Mouse (Mus musculus) gastrocnemius, postnatal 36 days (tissue): Measurements from ENCODE around the gene Galntl6. TPM values are rescaled to one million over a fixed set of nuclear protein-coding genes. Genes with fewer than 3 reads are reported as not detected.

Experiments used
- DNase-seq, 2 experiments: peaks; one replicate each; pipeline ENCODE4 v3.0.0; 2022
- intact Hi-C: fragments of 180-260 bp; cut with DNase I; formaldehyde crosslinking; loops from one replicate; pipeline ENCODE4 v1.15.1; 2025
- total RNA-seq, 2 experiments: library from RNA; stranded (reverse); gene quantifications; 2 replicates each; pipeline ENCODE4 v1.2.3; 2021

Galntl6 gene
- total RNA-seq, 2 experiments from 2014 or later, result not detected

DNA sequence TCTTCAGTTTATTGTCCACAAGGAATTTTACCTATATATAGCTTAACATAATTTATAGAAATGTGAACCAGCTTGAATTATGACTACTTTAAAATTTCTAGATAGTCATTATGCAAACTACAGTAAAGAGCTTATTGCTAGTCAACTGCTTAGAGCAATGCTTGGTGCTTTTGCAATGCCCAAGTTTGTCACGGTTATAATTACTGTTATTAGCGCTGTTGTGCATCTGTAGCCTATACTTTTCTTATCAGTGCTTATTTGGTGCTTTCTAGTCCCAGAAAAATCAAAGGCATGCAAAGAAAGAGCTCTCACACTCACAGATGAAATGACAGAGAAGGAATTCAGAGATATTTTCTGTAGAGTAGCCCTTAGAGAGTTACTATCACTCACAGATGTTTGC, 599.0 kb downstream of the Galntl6 start:
- intact Hi-C loops, result no loop called here
- no peak for DNase-seq

DNA sequence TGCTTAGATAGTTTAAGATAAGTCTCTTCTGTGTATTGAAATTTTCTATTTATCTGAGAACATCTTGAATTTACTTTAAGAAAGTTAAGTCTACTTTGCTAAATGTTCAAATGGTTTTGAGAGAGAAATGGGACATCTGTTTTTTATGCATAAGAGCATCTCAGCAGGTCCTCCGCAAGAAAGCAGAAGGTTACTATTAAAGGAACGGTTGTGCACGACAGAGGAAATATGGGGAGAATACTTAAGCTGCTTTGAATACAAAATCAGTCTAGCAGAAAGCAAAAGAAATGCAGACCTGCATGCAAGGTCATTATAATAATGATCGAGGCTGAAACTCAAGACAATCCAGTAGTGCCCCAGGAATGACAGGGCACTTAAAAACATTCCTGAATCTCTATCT, 621.0 kb downstream of the Galntl6 start:
- no peak for DNase-seq
- intact Hi-C loops, result no loop called here

DNA sequence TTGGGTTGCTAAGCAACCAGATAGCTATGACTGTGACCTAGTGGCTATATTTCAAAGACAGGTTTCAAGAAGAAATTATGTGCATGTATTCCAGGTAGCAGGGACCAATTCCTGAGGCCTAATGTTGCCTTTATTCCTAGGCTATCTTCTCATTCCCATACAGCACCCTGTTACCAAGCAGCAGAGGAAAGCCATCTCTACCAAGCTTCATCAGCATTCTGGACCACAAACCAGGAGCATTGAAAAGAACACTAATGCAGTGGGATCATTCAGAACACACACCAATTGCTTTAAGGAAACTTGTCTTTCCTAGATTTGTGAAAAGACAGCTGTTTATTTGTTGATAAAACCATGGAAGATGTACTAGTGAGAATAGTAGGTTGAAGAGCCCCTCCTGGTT, 622.4 kb downstream of the Galntl6 start:
- intact Hi-C loops, result no loop called here
- no peak for DNase-seq

DNA sequence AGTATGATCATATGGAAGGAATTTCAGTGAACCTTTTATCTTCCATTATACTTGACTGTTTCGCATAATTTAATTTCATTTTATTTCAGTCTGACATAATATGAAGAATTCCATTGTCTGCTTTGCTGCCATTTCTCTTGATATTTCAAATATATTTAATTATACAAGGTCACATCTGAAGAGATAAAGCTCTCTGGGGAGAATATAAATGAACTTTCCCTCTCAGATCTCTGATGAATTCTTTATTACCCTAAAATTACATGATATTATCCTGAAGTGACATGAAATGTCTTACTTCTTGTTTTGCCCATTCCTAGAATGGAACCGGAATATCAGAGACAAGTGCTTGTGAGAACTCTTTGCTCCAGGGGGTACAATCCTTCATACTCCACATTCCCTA, 647.0 kb downstream of the Galntl6 start:
- no peak for DNase-seq
- intact Hi-C loops, result no loop called here

DNA sequence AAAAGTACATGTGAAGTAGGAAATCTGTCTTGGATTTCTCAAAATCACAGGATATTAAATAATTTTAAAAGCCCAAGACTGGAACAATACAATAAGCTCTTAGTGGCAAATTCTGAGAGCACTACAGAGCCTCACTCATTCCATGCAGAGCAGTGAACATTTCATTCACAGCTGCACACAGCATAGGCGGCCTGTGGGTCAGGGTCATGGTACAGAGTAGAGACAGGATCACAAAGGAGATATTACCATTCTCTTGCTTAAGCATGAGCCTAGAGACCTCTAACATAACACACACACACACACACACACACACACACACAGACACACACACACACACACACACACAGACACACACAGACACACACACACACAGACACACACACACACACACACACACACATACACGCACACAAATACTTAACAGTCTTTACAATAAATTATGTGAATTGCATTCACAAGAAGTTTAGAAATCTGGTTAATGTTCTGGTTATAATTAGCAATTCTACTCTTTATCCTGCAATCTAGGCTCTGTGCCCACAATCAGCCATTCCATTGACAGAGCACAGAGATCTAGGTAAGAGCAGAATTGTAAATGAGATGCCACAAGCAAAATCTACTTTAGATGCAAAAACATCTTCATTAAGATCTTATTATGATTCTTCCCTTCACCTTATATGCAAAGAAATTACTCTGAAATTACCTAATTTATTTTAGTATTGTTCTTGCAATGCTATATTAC, 653.7 kb downstream of the Galntl6 start:
- intact Hi-C loops, result no loop called here
- DNase-seq, result no peak

DNA sequence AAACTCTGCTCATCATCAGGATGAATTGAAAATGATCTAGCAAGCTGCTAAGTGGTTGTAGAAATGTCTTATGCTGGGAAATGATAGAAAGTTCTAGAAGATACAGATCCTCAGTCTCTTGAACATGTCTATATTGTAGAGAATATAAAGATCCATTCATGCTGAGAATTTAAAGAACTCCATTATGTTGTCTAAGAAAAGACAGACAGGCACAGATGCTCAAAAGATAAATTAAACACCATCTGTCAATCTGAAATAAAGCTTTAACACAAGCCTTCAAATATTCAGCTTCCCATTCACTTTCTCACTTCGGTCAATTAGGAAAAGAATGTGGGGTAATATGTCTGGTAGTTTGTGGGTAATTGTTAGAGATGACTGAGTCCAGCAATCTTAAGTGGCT, 658.8 kb downstream of the Galntl6 start:
- intact Hi-C loops, result no loop called here
- DNase-seq, result no peak

DNA sequence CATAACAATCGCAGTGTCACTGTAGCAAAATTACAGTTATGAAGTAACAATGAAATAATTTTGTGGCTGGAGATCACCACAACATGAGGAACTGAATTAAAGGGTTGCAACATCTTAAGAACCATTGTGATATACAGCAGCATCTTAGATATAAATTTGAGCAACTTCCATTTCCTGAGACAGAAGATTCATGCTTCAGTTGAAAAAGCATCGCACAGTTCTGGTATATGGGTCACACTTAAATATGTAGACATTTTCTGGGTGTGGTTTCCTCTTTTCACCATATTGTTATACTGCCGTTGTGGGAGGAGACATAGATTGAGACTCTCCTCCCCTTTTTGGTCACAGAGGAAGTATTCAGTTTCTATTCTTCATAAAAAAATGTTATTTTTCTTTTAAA, 667.6 kb downstream of the Galntl6 start:
- intact Hi-C loops, result no loop called here
- no peak for DNase-seq

DNA sequence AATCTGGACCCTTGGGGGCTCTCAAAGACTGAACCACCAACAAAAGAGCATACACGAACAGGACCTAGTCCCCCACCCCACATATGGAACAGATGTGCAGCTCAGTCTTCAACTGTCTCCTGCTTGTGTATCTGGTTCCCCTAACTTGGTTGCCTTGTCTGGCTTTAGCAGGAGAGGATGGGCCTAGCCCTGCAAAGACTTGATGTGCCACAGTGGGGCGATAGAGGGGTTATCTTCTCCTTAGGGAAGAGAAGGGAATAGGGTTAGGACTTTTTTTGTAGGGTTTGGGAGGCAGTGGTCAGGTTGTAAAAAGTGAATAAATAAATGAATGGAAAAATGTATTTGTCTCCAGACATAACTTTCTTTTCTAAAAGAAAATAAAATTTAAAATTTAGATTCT, 678.2 kb downstream of the Galntl6 start:
- no peak for DNase-seq
- intact Hi-C loops, result no loop called here

DNA sequence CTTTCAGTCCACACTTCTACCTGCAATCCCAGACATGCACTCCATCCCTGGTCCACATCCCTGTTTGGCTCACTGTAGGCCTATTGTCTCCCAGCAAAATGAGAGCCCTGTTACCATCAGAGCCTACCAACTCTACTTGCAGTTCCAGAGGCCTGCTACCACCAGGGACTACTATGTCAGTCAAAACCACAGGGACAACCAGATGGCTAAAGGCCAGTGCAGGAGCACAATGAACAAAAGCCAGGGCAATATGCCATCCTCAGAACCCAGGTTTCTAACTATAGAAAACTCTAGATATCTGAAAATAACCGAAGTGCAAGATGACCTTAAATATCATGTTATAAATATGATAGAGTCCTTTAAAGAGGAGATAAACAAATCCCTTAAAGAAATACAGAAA, 683.7 kb downstream of the Galntl6 start:
- intact Hi-C loops, result no loop called here
- no peak for DNase-seq

DNA sequence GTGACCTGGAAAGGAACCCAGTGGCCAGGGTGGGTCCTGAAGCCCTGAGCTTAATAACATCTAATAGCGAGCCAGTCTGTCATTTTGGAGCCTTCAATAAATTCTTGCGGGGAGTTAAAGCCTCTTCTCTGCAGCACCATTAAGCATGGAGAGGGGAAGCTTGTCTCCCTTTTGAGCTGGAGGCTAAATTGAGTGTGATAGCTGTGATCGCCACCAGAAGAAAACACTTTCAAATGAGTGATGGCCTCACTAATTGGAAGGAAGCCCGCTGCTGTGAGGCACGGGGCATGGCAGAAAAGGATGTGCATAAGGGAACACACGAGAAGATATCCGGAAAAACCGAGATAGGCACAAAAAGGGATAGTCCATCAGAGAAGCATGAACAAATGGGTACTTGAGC, 694.6 kb downstream of the Galntl6 start:
- intact Hi-C loops, result no loop called here

DNA sequence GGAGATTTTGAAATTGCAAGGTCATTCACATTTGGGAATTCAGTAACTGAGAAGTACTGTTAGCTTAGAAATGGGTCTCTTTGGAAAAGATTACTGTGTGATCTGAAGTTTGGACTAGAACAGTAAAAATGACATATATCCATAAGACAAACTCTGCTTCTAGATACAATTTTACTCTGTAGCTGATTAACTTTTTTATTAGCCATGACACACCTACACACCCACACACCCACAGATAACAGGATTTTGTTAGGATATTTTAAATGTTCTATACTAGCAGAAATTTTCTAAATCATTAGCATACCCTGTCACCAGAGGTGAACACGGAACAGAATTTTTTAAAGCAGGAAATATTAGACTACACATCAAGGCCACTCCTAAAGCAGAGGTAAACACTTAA, 722.7 kb downstream of the Galntl6 start:
- intact Hi-C loops, result no loop called here
- no peak for DNase-seq

More for the DNA sequence above, 694.6 kb downstream of the Galntl6 start:
- DNase-seq, result no peak

DNA sequence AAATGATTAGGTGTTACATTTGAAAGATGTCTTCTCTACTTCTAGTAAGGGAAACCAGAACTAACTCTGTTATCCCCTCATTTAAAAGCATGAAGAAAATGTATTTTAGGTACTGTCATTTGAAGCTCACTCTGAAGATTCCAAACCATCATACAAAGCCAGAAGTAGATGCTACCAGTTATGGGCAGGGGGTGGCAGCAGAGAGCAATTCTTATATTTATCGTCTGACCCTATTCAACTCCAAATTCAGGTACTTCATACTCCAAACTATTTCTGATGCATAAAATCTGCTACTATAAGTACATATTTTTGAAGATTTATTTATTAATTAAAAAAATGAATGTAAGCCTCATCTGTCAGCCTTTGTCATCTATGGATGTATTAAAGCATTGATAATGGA, 765.5 kb downstream of the Galntl6 start:
- intact Hi-C loops, result no loop called here
- no peak for DNase-seq

DNA sequence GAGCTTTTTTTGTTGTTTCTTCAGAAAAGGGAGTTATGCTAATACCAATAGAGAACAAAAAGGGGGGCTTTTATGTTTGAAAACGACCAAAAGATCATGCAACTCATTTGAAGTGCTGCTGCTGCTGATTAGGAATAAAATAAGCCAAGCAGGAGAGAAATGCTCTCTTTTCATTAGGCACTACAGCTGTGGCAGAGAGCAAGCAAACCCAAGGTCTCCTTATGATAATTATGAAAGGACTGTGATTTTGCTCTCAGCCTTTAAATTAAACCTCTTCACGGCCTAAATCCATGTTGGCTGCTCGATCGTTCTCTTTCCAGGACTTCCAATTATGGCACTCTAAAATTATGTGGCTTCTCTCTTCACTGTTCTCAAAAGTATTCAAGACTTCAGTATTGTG, 825.7 kb downstream of the Galntl6 start:
- no peak for DNase-seq
- intact Hi-C loops, result no loop called here

DNA sequence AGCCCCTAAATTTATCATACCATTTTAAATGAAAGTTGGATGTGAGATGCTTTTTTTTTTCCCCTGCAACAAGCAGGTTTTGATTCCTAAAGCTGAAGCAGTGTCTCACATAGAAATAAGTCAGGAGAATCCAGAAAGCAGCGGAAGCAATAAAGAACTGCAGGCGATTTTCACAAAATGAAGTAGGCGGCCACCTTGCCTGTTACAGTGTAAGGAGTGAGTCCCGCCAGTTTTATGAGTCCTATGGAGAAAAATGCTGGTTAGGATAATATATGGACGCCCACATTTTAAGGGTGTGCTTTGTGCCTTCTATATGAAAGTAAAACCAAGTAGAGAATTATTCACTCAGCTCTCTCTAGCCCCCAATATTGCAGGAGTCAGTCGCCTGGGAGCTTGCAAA, 827.5 kb downstream of the Galntl6 start:
- DNase-seq, result no peak
- intact Hi-C loops, result no loop called here

DNA sequence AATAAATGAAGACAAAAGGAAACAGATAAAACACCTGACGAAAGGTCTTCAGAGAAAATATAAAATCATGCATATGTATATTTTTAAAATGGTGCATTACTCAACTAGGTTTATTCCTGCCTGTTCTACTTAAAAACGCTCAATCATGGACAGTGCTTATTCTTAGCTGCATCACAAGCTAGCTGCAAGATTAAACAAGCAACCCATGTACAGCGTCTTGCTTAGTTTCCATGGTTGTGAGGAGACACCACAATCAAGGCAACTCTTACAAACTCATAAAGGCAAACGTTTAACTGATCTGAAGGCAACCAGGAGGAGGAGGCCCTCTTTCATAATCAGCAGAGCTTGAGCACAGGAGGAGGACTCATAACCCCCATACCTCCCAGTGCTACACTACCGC, 830.7 kb downstream of the Galntl6 start:
- intact Hi-C loops, result no loop called here
- no peak for DNase-seq

DNA sequence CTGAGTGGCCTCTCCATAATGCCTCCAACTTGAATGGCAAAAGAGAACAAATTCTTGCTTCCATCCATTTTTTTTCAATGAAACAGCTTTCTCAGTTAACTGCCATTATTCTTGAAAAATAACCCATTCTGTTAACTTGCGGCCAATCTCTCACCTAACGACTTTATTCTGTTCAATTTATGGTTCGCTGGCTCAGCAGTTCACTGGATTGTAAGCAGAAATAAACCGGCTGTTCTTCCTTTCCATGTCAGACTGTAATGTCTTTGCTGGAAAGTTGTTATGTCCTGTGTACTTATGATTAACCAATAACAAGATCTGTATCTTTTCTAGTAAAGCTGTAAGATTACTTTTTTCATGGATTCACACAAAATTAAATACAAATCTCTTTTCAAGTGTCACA, 837.8 kb downstream of the Galntl6 start:
- intact Hi-C loops, result no loop called here
- no peak for DNase-seq

DNA sequence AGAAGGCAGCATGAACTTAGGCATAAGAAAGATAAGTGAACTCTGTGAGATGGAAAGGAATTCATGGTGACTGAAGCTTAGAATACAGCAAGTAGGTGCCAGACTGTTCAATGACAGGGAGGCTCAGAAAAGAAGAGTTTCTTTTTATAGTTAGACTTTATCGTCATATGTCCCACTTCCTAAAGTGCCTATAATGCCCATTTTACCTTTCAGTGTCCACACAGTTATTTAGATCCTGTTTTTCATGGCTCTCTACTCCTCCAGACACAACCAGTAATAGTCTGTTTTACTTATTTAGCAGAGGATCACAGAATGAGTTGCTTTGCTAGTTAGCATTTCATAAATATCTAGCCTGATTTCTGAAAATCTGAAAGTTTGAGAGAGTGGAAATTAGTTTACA, 838.7 kb downstream of the Galntl6 start:
- intact Hi-C loops, result no loop called here
- DNase-seq, result no peak

DNA sequence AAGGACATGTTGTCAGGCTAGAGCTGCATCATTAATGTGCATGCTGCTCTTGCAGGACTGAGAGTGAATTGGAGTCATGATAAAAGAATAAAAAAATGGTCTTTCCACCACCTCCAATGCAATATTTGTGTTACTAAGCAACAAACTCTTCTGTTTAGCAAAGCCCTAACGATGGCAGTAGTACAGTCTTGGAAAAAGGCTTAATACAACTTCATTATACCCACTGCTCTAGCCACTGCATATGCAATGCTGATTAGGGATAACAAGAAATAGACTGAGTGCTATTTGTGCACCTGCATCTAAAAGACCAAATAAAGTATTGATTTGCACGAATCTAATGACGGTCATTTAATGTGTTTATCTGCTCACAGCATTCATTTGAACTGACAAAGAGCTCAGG, 880.2 kb downstream of the Galntl6 start:
- intact Hi-C loops, result no loop called here
- DNase-seq, result no peak

DNA sequence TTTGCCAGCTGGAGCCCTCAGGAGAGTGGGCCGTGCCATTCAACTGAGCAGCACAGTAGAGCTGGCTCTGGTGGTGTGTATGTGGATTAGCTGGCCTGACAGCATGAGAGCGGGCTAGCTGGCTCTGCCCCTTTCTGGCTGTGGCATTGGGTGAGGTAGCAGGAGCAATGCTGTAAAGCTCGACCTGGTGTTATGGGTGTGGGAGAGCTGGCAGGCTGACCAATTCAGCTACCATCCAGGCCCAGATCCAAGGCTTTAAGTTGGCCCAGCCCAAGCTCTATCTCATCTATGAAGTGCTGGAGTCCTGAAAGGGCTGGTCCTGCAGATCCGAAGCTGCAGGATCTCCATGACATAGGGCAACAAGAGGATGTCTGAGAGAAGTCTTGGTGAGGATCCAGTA, 886.9 kb downstream of the Galntl6 start:
- DNase-seq, result no peak
- intact Hi-C loops, result no loop called here

DNA sequence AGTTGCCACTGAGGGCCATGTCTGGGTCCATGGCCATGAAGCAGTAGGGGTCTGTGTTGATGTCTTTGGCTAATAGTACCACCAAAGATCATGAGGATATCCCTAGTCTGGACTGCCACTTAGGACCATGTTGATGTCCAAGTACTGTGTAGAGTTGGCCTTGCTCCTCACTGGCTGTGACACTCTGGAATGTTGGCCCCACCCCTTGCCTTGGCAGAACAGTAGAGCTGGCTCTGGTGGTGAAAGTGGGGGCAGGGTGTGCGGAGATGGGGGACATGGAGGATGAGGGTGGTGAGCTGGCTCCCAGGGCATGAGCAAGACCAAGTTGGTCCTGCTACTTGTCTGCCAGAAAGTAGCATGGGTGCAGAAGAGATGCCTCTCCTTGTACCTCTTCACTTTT, 887.3 kb downstream of the Galntl6 start:
- DNase-seq, result no peak
- intact Hi-C loops, result no loop called here

DNA sequence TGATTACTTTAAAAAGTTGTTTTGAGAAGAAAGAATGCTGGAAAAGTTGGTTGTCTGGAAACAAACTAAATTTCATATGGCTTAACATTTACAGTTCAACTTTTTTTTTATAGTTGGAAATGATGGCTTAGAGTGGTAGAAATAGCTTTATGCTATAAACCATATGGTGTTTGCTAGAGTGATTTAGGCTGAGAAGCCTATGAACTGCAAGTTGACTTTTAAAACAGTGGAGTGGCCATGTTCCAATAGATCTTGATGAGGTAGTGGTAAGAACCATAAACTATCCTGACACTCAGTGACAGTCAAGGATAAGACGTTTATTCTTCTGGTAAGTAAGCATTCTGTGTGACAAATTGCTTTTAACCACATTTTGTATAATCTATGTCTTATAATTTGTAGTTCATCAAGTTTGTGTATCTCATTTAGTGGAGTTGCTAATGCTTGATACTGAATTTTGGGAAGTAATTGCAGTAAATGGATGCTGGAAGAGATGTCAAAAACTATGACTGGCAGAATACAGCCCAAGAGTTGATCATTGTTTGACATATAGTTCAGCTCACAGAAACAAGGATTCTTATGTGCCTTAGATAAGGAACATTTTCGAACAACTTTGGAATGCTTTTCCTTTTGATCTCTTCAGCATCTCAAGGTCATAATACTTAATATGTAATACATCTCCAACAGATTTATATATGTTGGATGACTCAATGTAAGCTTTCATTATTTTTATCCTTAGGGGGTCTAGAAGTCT, 888.8 kb downstream of the Galntl6 start:
- intact Hi-C loops, result no loop called here
- no peak for DNase-seq

DNA sequence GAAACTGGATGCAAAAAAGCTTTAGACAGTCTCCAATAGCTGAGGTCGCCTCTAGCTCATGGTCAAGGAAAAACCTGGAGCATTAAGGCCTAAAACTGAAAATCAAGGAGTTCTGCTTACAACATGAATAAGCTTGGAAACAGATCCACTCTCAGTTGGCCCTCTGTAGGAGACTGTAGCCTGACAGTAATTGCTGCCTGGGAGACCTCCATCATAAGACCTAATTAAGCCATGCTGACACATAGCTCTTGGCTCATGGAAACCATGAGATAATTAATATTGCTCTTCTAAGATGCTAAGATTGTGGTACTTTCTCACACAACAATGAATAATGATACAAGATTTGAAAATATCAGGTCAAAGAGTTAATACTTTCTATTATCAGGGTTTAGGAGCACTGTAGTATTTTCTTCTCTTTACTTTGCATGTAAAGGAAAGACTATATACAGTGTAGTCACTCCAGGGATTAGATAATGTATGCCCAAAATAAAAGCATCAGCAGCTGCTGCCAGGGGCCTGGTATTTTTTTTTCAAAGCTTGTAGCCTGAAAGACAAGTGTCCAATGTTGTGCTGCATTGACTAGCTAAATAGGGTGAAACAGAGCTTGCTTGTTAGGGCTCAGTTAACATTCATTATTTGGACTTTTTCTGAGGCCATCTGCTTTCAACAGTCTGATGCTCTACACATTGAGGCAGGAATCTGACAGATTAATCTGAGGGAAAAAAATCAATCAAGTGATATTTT, 922.8 kb downstream of the Galntl6 start:
- intact Hi-C loops, result no loop called here
- no peak for DNase-seq
